Mouse (Mus musculus): Measurements from ENCODE around the gene Apol10a. TPM values are rescaled to one million over a fixed set of nuclear protein-coding genes. Genes with fewer than 3 reads are reported as not detected.
"Not testable (repeated sequence)": the region's sequence is repeated elsewhere in the genome, so short reads cannot be mapped to it uniquely, and the experiment has no call there.

Apol10a gene
- polyA plus RNA-seq, 1 experiment from 2014 or later: not detected

DNA sequence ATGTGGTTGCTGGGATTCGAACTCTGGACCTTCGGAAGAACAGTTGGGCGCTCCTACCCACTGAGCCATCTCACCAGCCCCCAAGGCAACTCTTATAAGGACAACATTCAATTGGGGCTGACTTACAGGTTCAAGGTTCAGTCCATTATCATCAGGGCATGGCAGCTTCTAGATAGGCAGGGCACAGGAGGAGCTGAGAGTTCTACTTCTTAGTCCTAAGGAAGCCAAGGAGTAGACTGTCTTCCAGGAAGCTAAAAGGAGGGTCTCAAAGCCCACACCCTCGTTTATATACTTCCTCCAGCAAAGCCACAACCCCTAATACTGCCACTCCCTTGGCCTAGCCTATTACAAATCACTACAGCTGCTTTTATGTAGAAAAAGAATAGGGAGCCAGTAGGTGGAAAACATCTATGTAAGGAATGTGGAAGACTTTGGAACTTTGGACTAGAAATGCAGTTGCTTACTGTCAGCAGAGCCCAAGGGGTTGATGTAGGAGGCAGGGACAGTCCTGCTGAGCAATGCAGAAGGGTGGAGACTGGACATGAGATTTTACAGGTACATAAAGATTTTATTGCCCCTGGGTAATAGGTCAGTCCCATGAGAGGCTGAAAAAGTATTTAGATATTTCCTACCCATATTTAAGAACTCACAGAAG lies 5.4 kb downstream of the Apol10a start:
- no peak overlapping the region for H3K27ac ChIP-seq (ENCODE audit: low read depth)
- no peaks in the 10 kb centered on the region for H3K9me3 ChIP-seq (ENCODE audit: low read depth, low read length)
- H3K4me3 ChIP-seq (ENCODE audit: low read depth, low read length): no peak overlapping the region
- no peak overlapping the region for H3K4me2 ChIP-seq
- DNase-seq (no peak), ATAC-seq (ENCODE audit: insufficient read depth) (no peak)
- H3K27me3 ChIP-seq (ENCODE audit: insufficient read depth, low read length): no peaks in the 10 kb centered on the region
- no peak for TF ChIP-seq CTCF (IDR thresholded peaks at IDR 0.05; ENCODE audit: low read depth)
- H3K36me3 ChIP-seq (ENCODE audit: insufficient read depth): no peaks in the 10 kb centered on the region
- no peak overlapping the region for H3K9ac ChIP-seq
- 69% methylated on average over 4 of the region's 4 CpGs for whole genome bisulfite sequencing
- H3K4me1 ChIP-seq (ENCODE audit: insufficient read depth): no peaks in the 10 kb centered on the region

DNA sequence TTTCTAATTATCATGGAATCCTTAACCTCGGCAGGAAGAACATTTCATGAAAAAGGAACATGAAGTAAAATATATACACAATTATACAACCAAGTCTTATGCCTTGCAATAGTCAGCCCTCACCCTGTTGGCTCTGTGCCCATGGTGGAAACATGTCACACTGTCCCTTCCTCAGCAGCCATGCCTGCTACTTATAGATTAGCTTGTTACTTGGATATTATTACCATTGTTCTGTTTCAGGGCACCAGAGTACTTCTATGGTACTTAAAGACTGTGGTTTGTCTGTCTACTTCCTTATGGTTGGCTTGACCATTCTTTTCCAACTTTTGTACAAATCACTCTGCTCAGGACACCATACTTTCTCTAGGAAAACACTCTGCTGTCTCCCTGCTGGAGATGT lies 16.3 kb downstream of the Apol10a start:
- not testable (repeated sequence) for H3K9ac ChIP-seq; H3K4me1 ChIP-seq (ENCODE audit: insufficient read depth); H3K27ac ChIP-seq (ENCODE audit: low read depth); H3K9me3 ChIP-seq (ENCODE audit: low read depth, low read length); H3K4me3 ChIP-seq (ENCODE audit: low read depth, low read length); H3K4me2 ChIP-seq; H3K36me3 ChIP-seq (ENCODE audit: insufficient read depth); ATAC-seq (ENCODE audit: insufficient read depth); DNase-seq; H3K27me3 ChIP-seq (ENCODE audit: insufficient read depth, low read length)
- no CpG with 5 or more reads among the region's 1 CpGs for whole genome bisulfite sequencing

DNA sequence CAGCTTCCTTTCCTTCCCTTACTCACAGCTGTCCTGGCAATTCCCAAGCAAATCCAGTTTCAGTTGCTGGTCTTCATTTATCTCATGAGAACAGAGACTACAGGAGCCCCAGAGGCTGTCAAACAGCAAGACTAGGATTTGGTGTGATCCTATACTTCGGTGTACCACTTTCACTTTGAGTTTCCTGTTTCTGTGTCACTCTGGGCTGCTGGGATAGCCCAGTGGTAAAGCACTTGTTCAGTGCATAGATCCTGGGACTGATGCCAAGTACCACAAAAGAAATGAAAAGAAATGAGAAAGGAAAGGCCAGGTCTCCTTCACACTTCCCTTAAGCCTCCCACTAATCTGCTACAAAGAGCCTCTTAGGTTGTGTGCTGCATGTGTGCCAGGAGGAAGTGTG lies 17.8 kb downstream of the Apol10a start:
- H3K27ac ChIP-seq (ENCODE audit: low read depth); H3K4me1 ChIP-seq (ENCODE audit: insufficient read depth); H3K36me3 ChIP-seq (ENCODE audit: insufficient read depth); H3K9ac ChIP-seq; DNase-seq; H3K4me3 ChIP-seq (ENCODE audit: low read depth, low read length); H3K27me3 ChIP-seq (ENCODE audit: insufficient read depth, low read length); ATAC-seq (ENCODE audit: insufficient read depth); H3K9me3 ChIP-seq (ENCODE audit: low read depth, low read length); H3K4me2 ChIP-seq: not testable (repeated sequence)
- 47% methylated on average over 1 of the region's 1 CpGs for WGBS

DNA sequence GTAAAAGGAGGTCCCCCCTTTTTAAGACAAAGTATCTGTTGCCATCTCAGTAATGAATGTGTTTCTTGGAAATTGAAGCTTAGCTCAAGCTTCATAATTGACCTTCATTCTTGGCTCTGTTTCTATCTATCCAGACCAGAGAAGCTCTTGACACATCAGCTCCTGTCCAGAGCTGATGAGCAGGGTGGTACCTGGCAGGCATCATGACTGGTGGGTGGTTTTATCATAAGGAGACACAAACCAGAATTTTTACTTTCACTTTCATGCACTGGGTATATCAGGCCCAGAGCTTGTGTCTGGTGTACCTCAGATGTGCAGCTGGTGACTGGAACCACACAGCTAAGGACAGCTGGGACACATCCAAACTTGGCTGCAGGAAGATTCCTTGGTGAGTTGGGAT lies 31.1 kb downstream of the Apol10a start, which contains the start of gene Apol11a:
Gene Apol11a, plus strand, starts transcription at position 306 of the 400 bp plus-strand sequence.
- H3K9ac ChIP-seq; H3K9me3 ChIP-seq (ENCODE audit: low read depth, low read length); H3K27ac ChIP-seq (ENCODE audit: low read depth); H3K27me3 ChIP-seq (ENCODE audit: insufficient read depth, low read length); H3K4me2 ChIP-seq; ATAC-seq (ENCODE audit: insufficient read depth); H3K36me3 ChIP-seq (ENCODE audit: insufficient read depth); DNase-seq; H3K4me3 ChIP-seq (ENCODE audit: low read depth, low read length); H3K4me1 ChIP-seq (ENCODE audit: insufficient read depth): not testable (repeated sequence)

DNA sequence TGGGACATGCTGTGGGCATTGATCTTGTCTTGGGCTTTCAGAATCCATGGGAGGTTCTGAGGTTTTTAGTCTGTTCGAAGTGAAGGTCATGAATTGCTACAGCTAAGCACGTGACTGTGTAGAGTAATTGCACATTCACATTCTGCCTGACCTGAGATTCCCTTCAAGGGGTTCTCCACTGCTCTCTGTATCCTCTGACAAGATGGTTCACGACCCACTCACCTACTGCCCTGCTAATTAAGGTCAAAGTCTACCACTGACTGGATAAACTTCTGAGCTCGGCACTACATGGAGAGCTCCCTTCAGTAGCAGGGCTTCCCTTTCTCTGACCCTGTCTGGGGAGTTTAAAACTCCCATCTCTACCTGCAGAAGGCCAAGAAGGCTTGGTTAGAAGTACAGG lies 43.7 kb downstream of the Apol10a start:
- not testable (repeated sequence) for H3K4me1 ChIP-seq (ENCODE audit: insufficient read depth); H3K9me3 ChIP-seq (ENCODE audit: low read depth, low read length); DNase-seq; ATAC-seq (ENCODE audit: insufficient read depth); H3K9ac ChIP-seq; H3K27me3 ChIP-seq (ENCODE audit: insufficient read depth, low read length); H3K4me2 ChIP-seq; H3K27ac ChIP-seq (ENCODE audit: low read depth); H3K4me3 ChIP-seq (ENCODE audit: low read depth, low read length); H3K36me3 ChIP-seq (ENCODE audit: insufficient read depth)
- 47% methylated on average over 4 of the region's 4 CpGs for WGBS

DNA sequence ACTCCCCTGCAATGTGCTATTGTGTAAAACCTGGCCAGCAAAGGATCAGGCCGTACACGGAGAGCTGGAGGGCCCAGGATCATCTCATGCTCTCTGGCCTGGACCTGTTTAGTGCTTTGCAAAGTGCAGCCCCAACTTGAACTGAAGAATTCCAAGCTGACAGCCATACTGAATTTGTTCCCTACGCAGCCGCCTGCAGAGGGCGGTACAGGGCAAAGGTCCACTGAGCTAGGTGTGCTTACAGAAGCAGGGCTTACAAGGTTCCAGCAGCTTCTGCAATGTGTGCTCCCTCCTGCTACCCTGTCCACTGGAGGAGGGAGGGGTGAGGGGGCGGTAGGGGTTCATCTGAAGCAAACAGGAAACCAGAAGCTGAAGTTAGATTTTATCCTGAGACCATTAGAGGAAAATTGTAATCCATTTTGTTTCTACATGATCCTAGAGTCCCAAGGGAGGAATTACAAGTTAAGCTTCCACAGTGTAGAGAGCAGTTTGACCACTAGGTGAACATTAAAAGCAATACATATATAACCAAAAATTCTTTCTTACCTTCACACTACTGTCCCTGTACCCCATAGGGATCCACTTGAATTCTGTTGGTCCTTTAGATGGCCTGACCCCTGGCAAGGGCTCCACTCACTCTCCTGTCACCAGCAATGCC lies 46.5 kb downstream of the Apol10a start:
- H3K27me3 ChIP-seq (ENCODE audit: insufficient read depth, low read length); H3K27ac ChIP-seq (ENCODE audit: low read depth); H3K9me3 ChIP-seq (ENCODE audit: low read depth, low read length); ATAC-seq (ENCODE audit: insufficient read depth); H3K4me1 ChIP-seq (ENCODE audit: insufficient read depth); H3K4me2 ChIP-seq; H3K9ac ChIP-seq; H3K4me3 ChIP-seq (ENCODE audit: low read depth, low read length); H3K36me3 ChIP-seq (ENCODE audit: insufficient read depth): not testable (repeated sequence)
- peak; percentile 73 for TF ChIP-seq CTCF (IDR thresholded peaks at IDR 0.05; ENCODE audit: low read depth)
- WGBS: 8% methylated on average over 6 of the region's 6 CpGs
- DNase-seq: peak; percentile 74

DNA sequence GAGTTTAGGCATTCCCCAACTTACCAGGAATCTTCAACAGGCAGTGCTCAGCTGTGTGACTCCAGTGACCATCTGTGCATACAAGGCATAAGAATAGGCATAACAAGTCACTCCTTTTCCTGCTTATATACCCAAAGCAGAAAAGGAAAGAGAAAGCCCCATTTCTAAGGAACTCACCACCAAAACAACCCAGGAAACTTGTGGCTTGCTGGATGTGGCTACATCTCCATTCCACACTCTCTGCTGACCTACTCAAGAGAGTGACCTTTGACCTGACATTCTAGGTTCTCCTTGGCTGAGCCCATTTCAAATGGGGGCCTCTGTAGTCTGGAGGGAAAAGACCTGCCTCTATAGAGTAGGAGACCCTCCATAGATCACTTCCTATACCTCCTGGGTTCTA lies 56.4 kb downstream of the Apol10a start, which contains the start of gene Apol7c:
Gene Apol7c, minus strand, starts transcription at position 101 of the 400 bp plus-strand sequence.
- Histone ChIP-seq H3K4me1 (ENCODE audit: insufficient read depth) (no peaks in the 10 kb centered on the region), H3K9me3 (ENCODE audit: low read depth, low read length) (no peaks in the 10 kb centered on the region), H3K4me2 (no peak within 1 kb of the TSS), H3K36me3 (ENCODE audit: insufficient read depth) (no peaks in the 10 kb centered on the region), H3K9ac (no peak within 1 kb of the TSS), H3K27ac (ENCODE audit: low read depth) (no peak within 1 kb of the TSS), H3K4me3 (ENCODE audit: low read depth, low read length) (no peak within 1 kb of the TSS), H3K27me3 (ENCODE audit: insufficient read depth, low read length) (no peaks in the 10 kb centered on the region)
- no peak for TF ChIP-seq CTCF (IDR thresholded peaks at IDR 0.05; ENCODE audit: low read depth)
- ATAC-seq (ENCODE audit: insufficient read depth): no peak
- no peak for DNase-seq

DNA sequence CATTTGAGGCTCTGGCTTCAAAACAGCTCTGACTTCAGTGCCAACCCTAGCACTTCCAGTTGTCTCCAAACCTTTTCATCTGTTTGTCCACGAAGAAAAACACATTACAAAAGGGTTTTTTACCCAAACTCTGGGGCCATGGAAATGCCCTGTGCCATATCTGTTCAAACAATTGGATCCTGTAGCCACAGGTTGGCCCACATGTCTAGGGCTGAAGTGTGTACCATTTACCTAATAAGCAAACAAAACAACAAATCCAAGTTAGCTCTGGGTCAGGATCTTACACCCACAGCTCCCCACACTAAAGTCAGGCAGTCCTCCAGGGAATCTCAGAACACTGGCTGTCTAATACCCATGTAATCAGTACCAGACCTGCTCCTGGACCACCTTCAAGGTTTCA lies 62.4 kb downstream of the Apol10a start:
- not testable (repeated sequence) for H3K4me3 ChIP-seq (ENCODE audit: low read depth, low read length); H3K27me3 ChIP-seq (ENCODE audit: insufficient read depth, low read length); H3K36me3 ChIP-seq (ENCODE audit: insufficient read depth); H3K4me2 ChIP-seq; DNase-seq; H3K27ac ChIP-seq (ENCODE audit: low read depth); ATAC-seq (ENCODE audit: insufficient read depth); H3K9me3 ChIP-seq (ENCODE audit: low read depth, low read length); H3K4me1 ChIP-seq (ENCODE audit: insufficient read depth); H3K9ac ChIP-seq
- 28% methylated on average over 1 of the region's 1 CpGs for WGBS

Other genes with a start within 250 kb of the Apol10a start
- 51.9 and 55.8 TPM in 2 replicates for gene Rbfox2, start 170.0 kb upstream of the Apol10a start, polyA plus RNA-seq (2014; fragmentation: Nextera tagmentation; extraction: Ambion mirVana)
- not detected in 2 replicates for gene Apol7a, start 77.9 kb upstream of the Apol10a start, polyA plus RNA-seq (2014; fragmentation: Nextera tagmentation; extraction: Ambion mirVana)
- not detected in 2 replicates for gene Apol9a, start 65.9 kb upstream of the Apol10a start, polyA plus RNA-seq (2014; fragmentation: Nextera tagmentation; extraction: Ambion mirVana)
- gene Apol7b, start 29.6 kb upstream of the Apol10a start, polyA plus RNA-seq (2014; fragmentation: Nextera tagmentation; extraction: Ambion mirVana): not detected in 2 replicates
- gene Apol11a, start 31.2 kb downstream of the Apol10a start, polyA plus RNA-seq (2014; fragmentation: Nextera tagmentation; extraction: Ambion mirVana): not detected in 2 replicates
- not detected in 2 replicates for gene Apol7c, start 56.3 kb downstream of the Apol10a start, polyA plus RNA-seq (2014; fragmentation: Nextera tagmentation; extraction: Ambion mirVana)
- not detected in 2 replicates for gene 1700025B11Rik, start 84.8 kb downstream of the Apol10a start, polyA plus RNA-seq (2014; fragmentation: Nextera tagmentation; extraction: Ambion mirVana)
- gene Apol10b, start 119.1 kb downstream of the Apol10a start, polyA plus RNA-seq (2014; fragmentation: Nextera tagmentation; extraction: Ambion mirVana): 0.08 TPM in 1 of 2 replicates, not detected in the other
- not detected in 2 replicates for gene Gm36245, start 122.2 kb downstream of the Apol10a start, polyA plus RNA-seq (2014; fragmentation: Nextera tagmentation; extraction: Ambion mirVana)
- 0.09 TPM in 1 of 2 replicates, not detected in the other for gene Apol11b, start 166.2 kb downstream of the Apol10a start, polyA plus RNA-seq (2014; fragmentation: Nextera tagmentation; extraction: Ambion mirVana)
- gene Apol7e, start 221.8 kb downstream of the Apol10a start, polyA plus RNA-seq (2014; fragmentation: Nextera tagmentation; extraction: Ambion mirVana): not detected in 2 replicates

Measured in lung, embryonic 14.5 days (tissue).